Mouse (Mus musculus) myocyte (in vitro differentiated cells): ENCODE measurements at regions not wholly inside any gene's neighbourhood (a gene's known extent, or its start where the extent isn't known, plus 50 kb on each side); places are given as distances from the start of the nearest gene placed in this dataset.

Source experiments
- H3K27me3 ChIP-seq: one replicate; pipeline ENCODE4 v1.6.1; 2011; ENCODE audit not compliant: control insufficient read depth, insufficient read depth, insufficient read length
- H3K36me3 ChIP-seq: one replicate; pipeline ENCODE4 v1.6.1; 2011; ENCODE audit not compliant: control insufficient read depth, insufficient read depth
- H3K4me2 ChIP-seq: one replicate; pipeline ENCODE4 v1.6.1; 2011; ENCODE audit warnings: low read depth, control low read depth
- H3K4me3 ChIP-seq: one replicate; pipeline ENCODE4 v1.5.1; 2011; ENCODE audit warnings: mild to moderate bottlenecking, control low read depth, moderate library complexity
- H3K79me2 ChIP-seq: one replicate; pipeline ENCODE4 v1.6.1; 2011; ENCODE audit not compliant: control insufficient read depth, insufficient read depth
- H3ac ChIP-seq: one replicate; pipeline ENCODE4 v1.6.1; 2011; ENCODE audit not compliant: control insufficient read depth, insufficient read length
- CEBPB ChIP-seq: IDR thresholded peaks from 2 replicates; pipeline ENCODE4 v1.6.1; 2011; ENCODE audit warnings: mild to moderate bottlenecking, moderate library complexity; ENCODE audit not compliant: poor library complexity, insufficient read depth, severe bottlenecking
- E2F4 ChIP-seq: IDR thresholded peaks from one replicate; pipeline ENCODE4 v1.6.1; 2011; ENCODE audit warnings: mild to moderate bottlenecking, control low read depth, moderate library complexity; ENCODE audit not compliant: insufficient read depth
- MAX ChIP-seq: IDR thresholded peaks from one replicate; pipeline ENCODE4 v1.6.1; 2011; ENCODE audit warnings: low read depth, mild to moderate bottlenecking, control low read depth
- MYOD1 ChIP-seq, 3 experiments: IDR thresholded peaks; one replicate each; pipeline ENCODE4 v1.6.1; 2011; ENCODE audit warnings: control low read depth in 2 of 3, low read depth in 2 of 3, mild to moderate bottlenecking in 2 of 3, moderate library complexity in 1 of 3; ENCODE audit not compliant: insufficient read length in 2 of 3, control insufficient read depth in 1 of 3
- MYOG ChIP-seq, 3 experiments: IDR thresholded peaks; one replicate each; pipeline ENCODE4 v1.6.1; 2011; ENCODE audit warnings: control low read depth in 2 of 3, low read depth in 2 of 3, mild to moderate bottlenecking in 2 of 3; ENCODE audit not compliant: insufficient read length in 2 of 3, control insufficient read depth in 1 of 3, insufficient read depth in 1 of 3
- POLR2A ChIP-seq: IDR thresholded peaks from one replicate; pipeline ENCODE4 v1.6.1; 2011; ENCODE audit warnings: low read depth, mild to moderate bottlenecking, control low read depth, moderate library complexity; ENCODE audit not compliant: insufficient read length
- POLR2AphosphoS2 ChIP-seq: IDR thresholded peaks from one replicate; pipeline ENCODE4 v1.6.1; 2011; ENCODE audit warnings: low read depth, control low read depth; ENCODE audit not compliant: insufficient read length
- REST ChIP-seq: IDR thresholded peaks from one replicate; pipeline ENCODE4 v1.6.1; 2011; ENCODE audit warnings: mild to moderate bottlenecking, control low read depth, moderate library complexity; ENCODE audit not compliant: insufficient read depth, insufficient read length
- SRF ChIP-seq: IDR thresholded peaks from one replicate; pipeline ENCODE4 v1.6.1; 2011; ENCODE audit warnings: low read depth; ENCODE audit not compliant: control insufficient read depth, insufficient read length
- TCF12 ChIP-seq: IDR thresholded peaks from one replicate; pipeline ENCODE4 v1.6.1; 2011; ENCODE audit warnings: mild to moderate bottlenecking, control low read depth; ENCODE audit not compliant: poor library complexity, insufficient read depth, severe bottlenecking
- TCF3 ChIP-seq: IDR thresholded peaks from one replicate; pipeline ENCODE4 v1.6.1; 2011; ENCODE audit warnings: low read depth, control low read depth; ENCODE audit not compliant: insufficient read length
- USF1 ChIP-seq: IDR thresholded peaks from one replicate; pipeline ENCODE4 v1.6.1; 2011; ENCODE audit warnings: low read depth, mild to moderate bottlenecking, control low read depth, moderate library complexity

- Histone ChIP-seq H3K4me3 (no peak overlapping the region), H3K4me2 (no peak overlapping the region), H3K36me3 (no peaks in the 10 kb centered on the region), H3ac (no peak overlapping the region), H3K27me3 (no peaks in the 10 kb centered on the region), H3K79me2 (no peaks in the 10 kb centered on the region)
- TF ChIP-seq REST (no peak), MYOD1 (IDR thresholded peaks at IDR 0.05; ENCODE audit: control insufficient read depth in 1 of 3, insufficient read length in 2 of 3, low read depth in 2 of 3) (no peak), CEBPB (no peak), SRF (no peak), MYOG (IDR thresholded peaks at IDR 0.05; ENCODE audit: control insufficient read depth in 1 of 3, insufficient read depth in 1 of 3, insufficient read length in 2 of 3, low read depth in 2 of 3) (no peak), USF1 (no peak), TCF12 (no peak), POLR2AphosphoS2 (no peak)
These were observed 183.2 kb upstream of the Adgrl2 start for GRCm38 (mm10) chr3:149173537-149173936.

GRCm38 (mm10) chr3:149171766-149172165, 181.4 kb upstream of the Adgrl2 start:
- Histone ChIP-seq H3ac (no peak overlapping the region), H3K36me3 (no peaks in the 10 kb centered on the region), H3K27me3 (no peaks in the 10 kb centered on the region), H3K4me3 (no peak overlapping the region), H3K4me2 (no peak overlapping the region), H3K79me2 (no peaks in the 10 kb centered on the region)
- TF ChIP-seq MYOG (IDR thresholded peaks at IDR 0.05; ENCODE audit: control insufficient read depth in 1 of 3, insufficient read depth in 1 of 3, insufficient read length in 2 of 3, low read depth in 2 of 3) (no peak), TCF3 (no peak), USF1 (no peak), POLR2AphosphoS2 (no peak), POLR2A (no peak), TCF12 (no peak), SRF (no peak), MAX (no peak), E2F4 (no peak), REST (no peak), CEBPB (no peak), MYOD1 (IDR thresholded peaks at IDR 0.05; ENCODE audit: control insufficient read depth in 1 of 3, insufficient read length in 2 of 3, low read depth in 2 of 3) (no peak)

GRCm38 (mm10) chr3:149170191-149170590, 179.8 kb upstream of the Adgrl2 start:
- H3ac ChIP-seq = no peak overlapping the region
- no peaks in the 10 kb centered on the region for H3K36me3 ChIP-seq
- H3K4me3 ChIP-seq = no peak overlapping the region
- no peaks in the 10 kb centered on the region for H3K27me3 ChIP-seq
- H3K4me2 ChIP-seq = no peak overlapping the region
- no peak for TF ChIP-seq E2F4
- no peaks in the 10 kb centered on the region for H3K79me2 ChIP-seq

DNA sequence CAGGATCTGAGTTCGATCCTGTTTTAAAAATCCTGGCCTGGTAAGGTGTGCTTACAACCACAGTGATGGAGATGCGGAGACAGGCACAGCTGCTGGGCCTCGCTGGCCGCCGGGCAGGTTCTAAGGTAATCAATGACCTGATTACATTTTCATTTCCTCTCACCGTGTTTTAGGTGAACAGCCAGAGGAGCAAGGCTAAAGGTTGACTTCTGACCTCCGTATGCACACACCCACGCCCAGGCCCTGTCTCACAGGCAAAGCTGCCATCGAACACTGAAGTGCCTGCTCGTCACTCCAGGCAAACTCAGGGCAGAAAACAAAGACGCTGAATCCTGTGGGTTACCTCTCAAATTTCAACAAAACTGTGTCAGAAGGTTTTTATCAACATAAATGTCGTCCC, 179.1 kb upstream of the Adgrl2 start:
- TF ChIP-seq E2F4 (no peak), REST (no peak), CEBPB (no peak), MYOD1 (IDR thresholded peaks at IDR 0.05; ENCODE audit: control insufficient read depth in 1 of 3, insufficient read length in 2 of 3, low read depth in 2 of 3) (no peak), POLR2AphosphoS2 (no peak), SRF (no peak)

DNA sequence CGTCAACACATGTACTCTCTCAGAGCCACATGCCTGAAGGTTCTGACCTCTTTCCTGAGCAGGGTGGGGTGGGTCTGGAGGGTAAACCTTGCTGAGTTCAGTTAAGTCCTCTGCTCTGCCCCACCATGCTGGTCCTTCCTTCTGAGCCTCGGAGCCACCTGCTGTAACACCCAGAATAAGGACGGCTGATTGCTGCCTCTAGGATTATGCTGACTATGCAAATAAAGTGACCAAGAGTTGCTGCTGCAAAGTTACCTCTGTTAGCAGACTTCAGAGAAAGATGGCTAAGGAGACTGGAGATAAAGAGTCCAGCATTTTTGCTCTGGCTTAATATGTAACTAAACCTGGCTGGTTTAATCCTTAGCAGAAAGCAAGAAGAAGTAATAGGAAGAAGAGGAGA, 177.6 kb upstream of the Adgrl2 start:
- Histone ChIP-seq H3K27me3 (no peaks in the 10 kb centered on the region), H3ac (no peak overlapping the region), H3K4me2 (no peak overlapping the region), H3K4me3 (no peak overlapping the region), H3K36me3 (no peaks in the 10 kb centered on the region), H3K79me2 (no peaks in the 10 kb centered on the region)
- no peak for TF ChIP-seq TCF3
- no peak for TF ChIP-seq SRF
- no peak for TF ChIP-seq REST
- no peak for TF ChIP-seq USF1
- TF ChIP-seq MYOG (IDR thresholded peaks at IDR 0.05; ENCODE audit: control insufficient read depth in 1 of 3, insufficient read depth in 1 of 3, insufficient read length in 2 of 3, low read depth in 2 of 3) = no peak
- TF ChIP-seq MYOD1 (IDR thresholded peaks at IDR 0.05; ENCODE audit: control insufficient read depth in 1 of 3, insufficient read length in 2 of 3, low read depth in 2 of 3) = no peak
- no peak for TF ChIP-seq CEBPB
- TF ChIP-seq POLR2A = no peak
- TF ChIP-seq POLR2AphosphoS2 = no peak
- TF ChIP-seq E2F4 = no peak
- no peak for TF ChIP-seq MAX
- no peak for TF ChIP-seq TCF12

More for the DNA sequence above, 179.1 kb upstream of the Adgrl2 start:
- Histone ChIP-seq H3ac (no peak overlapping the region), H3K27me3 (no peaks in the 10 kb centered on the region), H3K4me3 (no peak overlapping the region), H3K36me3 (no peaks in the 10 kb centered on the region), H3K79me2 (no peaks in the 10 kb centered on the region), H3K4me2 (no peak overlapping the region)
